Mouse (Mus musculus) lung, embryonic 16.5 days (tissue): Measurements from ENCODE around the gene Ube4b. TPM values are rescaled to one million over a fixed set of nuclear protein-coding genes. Genes with fewer than 3 reads are reported as not detected.
A peak's percentile ranks its signal among the peaks of the same experiment; 100 is the strongest.

Experiments
- ATAC-seq: fragments of 200-750 bp; cut with Nextera tagmentation; 2 replicates; pipeline ENCODE4 v1.8.0; 2017; ENCODE audit warnings: low read depth, mild to moderate bottlenecking, moderate library complexity
- H3K27ac ChIP-seq: fragments of 300-500 bp; sonication (generic); 2 replicates; pipeline ENCODE4 v1.5.1; 2014; ENCODE audit warnings: mild to moderate bottlenecking, control low read depth, low read length
- H3K27me3 ChIP-seq: fragments of 300-500 bp; sonication (generic); 2 replicates; pipeline ENCODE4 v1.6.1; 2014; ENCODE audit warnings: low read depth, low read length, mixed read lengths; ENCODE audit not compliant: control insufficient read depth, insufficient read depth
- H3K36me3 ChIP-seq: fragments of 300-500 bp; sonication (generic); 2 replicates; pipeline ENCODE4 v1.6.1; 2014; ENCODE audit warnings: low read length; ENCODE audit not compliant: control insufficient read depth, insufficient read depth
- H3K4me1 ChIP-seq: fragments of 300-500 bp; sonication (generic); replicated peaks from 2 replicates; pipeline ENCODE4 v1.6.1; 2014; ENCODE audit warnings: low read length, mixed read lengths; ENCODE audit not compliant: control insufficient read depth, insufficient read depth
- H3K4me2 ChIP-seq: fragments of 300-500 bp; sonication (generic); 2 replicates; pipeline ENCODE4 v1.6.1; 2014; ENCODE audit warnings: low read depth, low read length, control low read depth
- H3K4me3 ChIP-seq: fragments of 300-500 bp; sonication (generic); 2 replicates; pipeline ENCODE4 v1.5.1; 2014; ENCODE audit warnings: mild to moderate bottlenecking, low read length, control low read depth
- H3K9ac ChIP-seq: fragments of 300-500 bp; sonication (generic); 2 replicates; pipeline ENCODE4 v1.6.1; 2014; ENCODE audit warnings: low read length, control low read depth
- H3K9me3 ChIP-seq: fragments of 300-500 bp; sonication (generic); 2 replicates; pipeline ENCODE4 v1.6.1; 2016; ENCODE audit warnings: low read length; ENCODE audit not compliant: control insufficient read depth
- WGBS: fragments of 180-500 bp; shearing (Covaris S2); extraction: QIAGEN DNeasy Blood & Tissue Kit; methylation state at CpG from one replicate; pipeline ENCODE4 v1.1.7; 2014; 5-methylcytosine and 5-hydroxymethylcytosine counted together
- polyA plus RNA-seq: library from polyadenylated mRNA; unstranded; fragments of >200 nt; fragmentation: Nextera tagmentation; extraction: Ambion mirVana; gene quantifications from 2 replicates; pipeline ENCODE4 v1.2.1, GENCODE M21; 2015

Ube4b gene
- polyA plus RNA-seq, 1 experiment from 2014 or later = 33.8 TPM

DNA sequence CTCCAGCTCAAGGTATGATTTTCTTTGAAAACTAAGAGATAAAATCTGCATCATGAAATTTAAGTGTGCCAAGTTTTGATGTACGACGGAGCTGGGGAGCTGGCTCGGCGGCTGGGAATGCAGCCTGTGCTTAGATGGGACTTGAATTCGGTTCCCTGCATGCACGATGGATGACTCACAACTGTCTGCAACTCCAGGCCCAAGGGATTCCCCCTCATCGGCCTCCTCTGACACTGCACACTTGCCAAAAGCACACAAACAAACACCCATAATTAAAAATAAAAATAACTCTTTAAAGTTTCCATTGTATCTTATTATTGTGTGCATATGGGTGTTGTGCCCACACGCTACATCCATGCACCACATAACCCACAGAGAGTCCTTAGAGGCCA is 25.0 kb downstream of the Ube4b start:
- 46% methylated on average over 8 of the region's 8 CpGs for WGBS
- Histone ChIP-seq H3K4me1 (peaks cover 33% of the 10 kb centered on the region), H3K27me3 (no peaks in the 10 kb centered on the region), H3K4me2 (no peak overlapping the region), H3K36me3 (no peaks in the 10 kb centered on the region; the same call in 1 of the 2 replicates), H3K4me3 (no peak overlapping the region), H3K27ac (no peak overlapping the region), H3K9me3 (no peaks in the 10 kb centered on the region), H3K9ac (no peak overlapping the region)
- no peak for ATAC-seq

DNA sequence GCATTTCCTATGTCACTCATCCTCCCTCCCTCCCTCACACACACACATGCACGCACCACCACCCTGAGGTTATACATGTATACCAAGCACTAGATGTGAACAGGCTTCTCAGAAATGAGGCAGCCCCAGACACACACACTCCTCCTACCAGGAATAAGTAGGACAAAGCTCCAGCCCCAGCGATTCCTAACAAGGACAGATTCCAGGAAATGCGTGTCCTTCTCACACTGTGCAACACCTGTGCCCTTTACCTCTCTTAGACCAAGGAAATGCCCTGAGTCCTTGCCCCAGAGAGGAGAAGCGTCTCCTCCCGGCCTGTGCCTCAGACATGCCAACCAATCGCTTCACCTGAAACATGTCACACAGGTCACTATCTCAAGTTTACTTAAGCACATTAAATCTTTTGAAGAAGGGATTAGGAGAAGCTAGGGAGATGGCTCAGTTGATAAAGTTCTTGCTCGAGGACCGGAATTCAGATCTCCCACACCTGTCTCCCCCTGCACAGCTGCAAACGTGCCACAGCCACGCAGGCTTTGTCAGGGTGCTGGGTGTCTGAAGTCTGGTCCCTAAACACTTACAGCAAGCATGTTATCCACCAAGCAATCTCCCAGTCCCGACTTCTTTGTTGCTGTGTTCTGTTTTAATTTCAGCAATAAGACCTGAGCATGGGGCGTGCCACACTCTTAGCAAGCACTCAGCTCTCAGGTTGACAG is 25.5 kb downstream of the Ube4b start:
- 47% methylated on average over 12 of the region's 12 CpGs for WGBS
- no peak overlapping the region for H3K4me2 ChIP-seq
- no peaks in the 10 kb centered on the region for H3K9me3 ChIP-seq
- H3K36me3 ChIP-seq = no peaks in the 10 kb centered on the region; the same call in 1 of the 2 replicates
- ATAC-seq = no peak
- H3K4me3 ChIP-seq = no peak overlapping the region
- no peaks in the 10 kb centered on the region for H3K27me3 ChIP-seq
- H3K27ac ChIP-seq = no peak overlapping the region
- H3K9ac ChIP-seq = no peak overlapping the region
- H3K4me1 ChIP-seq = peaks cover 35% of the 10 kb centered on the region

DNA sequence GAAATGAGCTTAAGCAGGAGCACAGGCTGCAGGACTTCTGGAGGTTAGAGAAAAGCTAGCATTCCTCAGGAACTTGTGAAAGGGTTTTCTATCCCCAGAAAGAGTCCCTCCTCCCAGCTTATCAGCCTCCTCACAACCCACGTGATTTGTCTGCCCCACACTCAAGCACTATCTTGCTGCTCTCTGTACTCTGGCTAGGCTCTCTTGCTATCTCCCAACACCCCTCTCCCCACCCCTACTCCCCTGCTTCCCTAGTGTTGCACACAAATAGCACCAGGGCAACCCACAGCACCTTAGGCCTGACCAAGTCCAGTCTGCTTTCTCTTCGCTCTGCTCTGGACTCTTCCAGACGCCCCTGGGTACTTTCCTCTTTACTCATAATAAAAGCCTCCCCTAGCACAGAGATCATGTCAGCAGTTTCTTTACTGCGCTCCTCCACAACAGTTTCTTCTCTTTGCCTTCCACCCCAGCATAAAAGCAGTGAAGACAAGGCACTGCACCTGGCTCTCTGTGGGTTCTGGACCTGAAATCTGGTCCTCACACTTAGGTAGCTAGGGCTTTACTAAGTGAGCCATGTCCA is 27.1 kb downstream of the Ube4b start:
- Histone ChIP-seq H3K27me3 (no peaks in the 10 kb centered on the region), H3K27ac (peak overlapping the region; percentile 51; the same call in 1 of the 2 replicates), H3K4me1 (peaks cover 27% of the 10 kb centered on the region), H3K4me3 (no peak overlapping the region), H3K9me3 (no peaks in the 10 kb centered on the region), H3K9ac (no peak overlapping the region), H3K36me3 (no peaks in the 10 kb centered on the region; the same call in 1 of the 2 replicates), H3K4me2 (peak overlapping the region; percentile 13; the same call in 1 of the 2 replicates)
- peak; percentile 63 for ATAC-seq
- 33% methylated on average over 4 of the region's 4 CpGs for WGBS

DNA sequence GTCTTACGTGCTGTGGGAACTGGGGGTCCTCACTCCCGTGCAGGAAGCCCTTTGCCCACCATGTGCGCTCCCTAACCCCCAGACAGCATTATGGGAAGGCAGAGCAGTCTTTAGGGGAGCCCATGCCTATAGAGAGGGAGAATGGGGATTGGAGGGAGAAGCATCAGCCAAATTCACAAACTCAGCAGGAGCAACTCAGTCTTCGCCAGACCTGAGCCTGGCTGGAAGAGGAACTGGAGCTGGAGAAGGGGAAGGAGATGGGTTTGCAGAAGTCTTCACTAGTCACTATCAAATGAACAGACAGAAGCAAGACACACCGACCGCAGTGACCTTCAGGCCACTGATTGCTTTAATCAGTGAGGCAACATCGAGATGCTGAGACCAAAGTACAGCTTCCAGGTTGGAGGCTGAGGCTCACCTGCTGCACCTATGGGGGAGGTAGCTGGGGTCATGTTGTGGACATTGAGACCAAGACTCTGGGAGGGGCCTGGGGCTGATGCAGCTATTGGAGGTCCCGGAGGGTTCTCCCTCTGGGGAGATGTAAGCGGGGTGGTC is 28.3 kb downstream of the Ube4b start:
- no peaks in the 10 kb centered on the region for H3K27me3 ChIP-seq
- no peak overlapping the region for H3K9ac ChIP-seq
- H3K4me3 ChIP-seq = no peak overlapping the region
- H3K36me3 ChIP-seq = no peaks in the 10 kb centered on the region; the same call in 1 of the 2 replicates
- peaks cover 18% of the 10 kb centered on the region for H3K4me1 ChIP-seq
- WGBS = 87% methylated on average over 9 of the region's 9 CpGs
- H3K4me2 ChIP-seq = no peak overlapping the region
- no peak for ATAC-seq
- no peak overlapping the region for H3K27ac ChIP-seq
- H3K9me3 ChIP-seq = no peaks in the 10 kb centered on the region

DNA sequence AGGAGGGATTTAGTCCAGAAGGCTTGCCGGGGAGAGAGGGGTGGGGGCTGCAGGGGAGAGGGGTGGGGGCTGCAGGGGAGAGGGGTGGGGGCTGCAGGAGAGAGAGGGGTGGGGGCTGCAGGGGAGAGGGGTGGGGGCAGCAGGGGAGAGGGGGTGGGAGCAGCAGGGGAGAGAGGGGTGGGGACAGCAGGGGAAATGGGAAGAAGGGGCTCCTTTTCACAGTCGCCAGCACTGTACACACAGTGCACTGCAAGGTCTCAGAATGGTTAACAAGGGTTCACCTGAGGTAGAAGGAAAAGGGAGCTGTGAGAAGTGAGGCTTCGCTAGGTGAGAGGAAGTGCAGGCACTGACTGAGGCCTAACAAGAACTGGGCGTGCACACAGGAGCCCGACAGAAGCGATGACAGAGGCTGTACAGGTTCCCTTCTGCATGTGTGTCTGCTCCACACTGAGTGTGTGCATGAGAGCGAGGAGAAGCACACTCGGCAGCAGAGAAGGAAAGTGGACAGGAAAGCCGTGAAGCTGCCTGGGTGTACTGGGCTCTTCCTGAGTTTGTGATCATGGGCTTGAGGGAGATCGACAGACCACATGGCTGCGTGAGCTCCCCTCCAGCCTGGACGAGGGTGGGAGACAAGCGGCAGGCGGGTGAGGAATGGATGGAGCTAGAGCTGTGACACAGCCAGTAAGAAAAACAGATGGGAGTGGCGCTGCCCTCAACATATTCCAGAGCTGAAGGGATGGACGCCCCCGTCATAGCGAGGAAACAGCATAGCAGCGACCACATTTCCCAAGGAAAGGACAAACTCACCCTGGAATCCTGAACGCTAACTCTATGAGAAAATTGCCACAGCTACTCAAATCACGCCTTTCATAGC is 29.9 kb downstream of the Ube4b start:
- ATAC-seq = peak; percentile 19; the same call in 1 of the 2 replicates
- Histone ChIP-seq H3K9ac (no peak overlapping the region), H3K4me2 (no peak overlapping the region), H3K4me3 (no peak overlapping the region), H3K9me3 (no peaks in the 10 kb centered on the region), H3K36me3 (peaks cover 2% of the 10 kb centered on the region; the same call in 1 of the 2 replicates), H3K4me1 (peaks cover 15% of the 10 kb centered on the region), H3K27ac (peak overlapping the region; percentile 38; the same call in 1 of the 2 replicates), H3K27me3 (no peaks in the 10 kb centered on the region)
- WGBS = 37% methylated on average over 21 of the region's 21 CpGs

DNA sequence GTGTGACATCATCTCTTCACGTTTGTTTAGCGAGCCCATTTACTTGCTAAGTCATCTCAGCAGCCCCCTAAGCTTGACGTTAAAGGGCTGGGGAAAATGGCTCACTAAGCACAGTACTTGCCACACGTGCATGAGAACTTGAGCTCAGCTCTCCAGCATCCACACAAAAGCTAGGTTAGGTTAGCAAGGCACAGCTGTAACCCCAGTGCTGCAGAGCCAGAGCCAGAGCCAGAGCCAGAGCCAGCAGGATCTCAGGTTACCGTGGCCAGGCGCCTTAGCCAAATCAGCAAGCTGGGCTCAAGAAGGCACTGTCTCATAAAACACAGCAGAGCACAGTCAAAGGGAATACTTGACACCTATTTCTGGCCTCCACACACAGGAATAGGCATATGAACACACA is 31.0 kb downstream of the Ube4b start:
- H3K4me3 ChIP-seq = no peak overlapping the region
- 55% methylated on average over 6 of the region's 6 CpGs for WGBS
- no peaks in the 10 kb centered on the region for H3K27me3 ChIP-seq
- no peak overlapping the region for H3K27ac ChIP-seq
- H3K4me2 ChIP-seq = no peak overlapping the region
- H3K9me3 ChIP-seq = no peaks in the 10 kb centered on the region
- no peak overlapping the region for H3K9ac ChIP-seq
- peaks cover 10% of the 10 kb centered on the region for H3K4me1 ChIP-seq
- peaks cover 2% of the 10 kb centered on the region; the same call in 1 of the 2 replicates for H3K36me3 ChIP-seq
- ATAC-seq = 0 out of 2 replicates have a peak, but pooled peaks have one; percentile 15

DNA sequence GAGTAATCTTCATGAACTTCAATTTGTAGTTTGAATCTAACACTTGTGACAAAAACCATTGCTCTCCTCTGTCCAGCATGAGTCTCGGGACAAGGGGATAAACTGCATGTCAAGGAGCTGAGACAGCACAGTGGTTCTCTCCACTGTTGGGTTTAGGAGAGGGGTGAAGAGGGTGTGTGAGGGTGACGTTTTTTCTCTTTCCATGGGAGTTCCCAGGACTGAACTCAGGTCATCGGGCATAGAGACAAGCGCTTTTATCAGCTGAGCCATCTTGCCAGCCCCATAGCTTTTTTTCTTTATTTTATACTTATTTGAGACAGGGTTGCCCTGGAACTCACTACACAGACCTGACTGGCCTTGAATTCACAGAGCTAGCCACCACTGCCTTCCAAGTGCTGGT is 32.3 kb downstream of the Ube4b start:
- no peak overlapping the region for H3K9ac ChIP-seq
- H3K9me3 ChIP-seq = no peaks in the 10 kb centered on the region
- no peak overlapping the region for H3K4me2 ChIP-seq
- H3K36me3 ChIP-seq = peaks cover 4% of the 10 kb centered on the region; the same call in 1 of the 2 replicates
- peaks cover 6% of the 10 kb centered on the region for H3K4me1 ChIP-seq
- H3K27ac ChIP-seq = no peak overlapping the region
- ATAC-seq = no peak
- no peak overlapping the region for H3K4me3 ChIP-seq
- no peaks in the 10 kb centered on the region for H3K27me3 ChIP-seq
- WGBS = 73% methylated on average over 4 of the region's 4 CpGs

DNA sequence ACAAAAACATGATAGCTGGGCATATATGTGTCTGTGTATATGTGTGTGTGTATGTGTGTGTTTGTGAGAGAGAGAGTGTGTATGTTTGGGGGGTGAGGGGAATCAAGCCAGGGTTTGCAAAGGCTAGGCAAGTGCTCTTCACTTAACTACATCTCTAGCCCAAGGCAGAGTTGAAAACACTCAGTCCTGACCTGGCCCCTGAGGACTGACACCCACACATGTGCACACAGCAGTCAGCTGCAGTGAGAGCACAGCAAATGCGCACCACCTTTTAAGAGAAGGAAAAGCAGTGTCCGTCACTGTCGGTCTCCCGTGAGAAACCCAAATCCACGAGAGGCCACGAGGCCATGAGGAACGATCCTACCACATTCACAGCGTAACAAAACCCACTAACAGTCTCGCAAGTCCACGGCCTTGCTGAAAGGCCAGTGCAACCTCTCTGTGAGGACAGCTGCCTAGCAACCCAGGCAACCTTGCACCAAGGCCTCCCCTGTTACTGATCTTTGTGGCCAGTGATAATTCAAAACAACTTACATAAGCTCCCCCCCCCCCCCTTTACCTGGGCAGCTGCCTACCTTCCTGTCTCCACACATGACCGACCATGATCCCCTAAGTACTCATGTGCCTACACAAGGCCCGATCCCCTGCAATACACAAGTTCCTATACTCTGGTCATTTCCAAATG is 33.1 kb downstream of the Ube4b start:
- Histone ChIP-seq H3K27ac (no peak overlapping the region), H3K4me3 (no peak overlapping the region), H3K4me1 (peaks cover 3% of the 10 kb centered on the region; the same call in 1 of the 2 replicates), H3K9ac (no peak overlapping the region), H3K9me3 (no peaks in the 10 kb centered on the region), H3K36me3 (peaks cover 4% of the 10 kb centered on the region; the same call in 1 of the 2 replicates), H3K4me2 (no peak overlapping the region), H3K27me3 (no peaks in the 10 kb centered on the region)
- no peak for ATAC-seq
- 81% methylated on average over 12 of the region's 12 CpGs for WGBS
